Mouse (Mus musculus): ENCODE results near the gene Ly6g6c. TPM values are rescaled to one million over a fixed set of nuclear protein-coding genes. Genes with fewer than 3 reads are reported as not detected.
A peak's percentile ranks its signal among the peaks of the same experiment; 100 is the strongest.

The Ly6g6c gene
- polyA plus RNA-seq, 1 experiment: 4.0 TPM

DNA sequence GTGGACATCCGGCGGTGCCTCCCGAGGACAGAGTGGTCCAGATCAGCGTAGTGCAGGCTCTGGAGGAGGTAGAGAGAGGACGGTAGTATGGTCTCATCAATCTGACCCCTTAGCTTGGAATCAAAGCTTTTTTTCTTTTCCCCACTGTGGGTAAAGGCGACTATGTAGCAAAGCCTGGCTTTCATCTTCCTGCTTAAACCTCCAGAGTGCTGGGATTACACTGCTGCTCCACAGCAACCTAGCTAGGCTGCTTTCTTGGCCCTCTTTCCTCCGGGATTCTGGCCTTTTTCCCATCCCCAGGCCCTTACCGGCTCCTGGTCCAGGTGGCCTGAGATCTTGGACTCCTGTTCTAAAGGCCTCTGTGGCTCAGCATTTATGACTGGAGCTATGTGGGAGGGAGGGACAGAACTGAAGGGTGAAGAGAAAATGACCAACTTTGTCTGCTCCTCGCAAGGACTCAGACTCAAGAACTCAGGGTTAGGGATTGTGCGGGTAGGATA lies 760 bp upstream of the Ly6g6c start:
- peak overlapping the region; percentile 93 for H3K27ac ChIP-seq (ENCODE audit: insufficient read depth, low read length)
- peaks cover 6% of the 10 kb centered on the region for H3K4me1 ChIP-seq (ENCODE audit: control insufficient read depth, insufficient read depth, low read length)
- TF ChIP-seq EP300 (IDR thresholded peaks at IDR 0.05; ENCODE audit: insufficient read depth, low read depth, low read length) (no peak), POLR2A (IDR thresholded peaks at IDR 0.05; ENCODE audit: insufficient read depth, low read length) (no peak), CTCF (IDR thresholded peaks at IDR 0.05; ENCODE audit: low read depth, low read length) (no peak)
- H3K36me3 ChIP-seq (ENCODE audit: control insufficient read depth, insufficient read depth, low read length, poor library complexity, severe bottlenecking): no peaks in the 10 kb centered on the region
- H3K4me3 ChIP-seq (ENCODE audit: low read depth, low read length): peak overlapping the region; percentile 36
- H3K9ac ChIP-seq (ENCODE audit: low read depth, poor library complexity, severe bottlenecking): peak overlapping the region; percentile 10; the same call in 1 of the 2 replicates
- no peaks in the 10 kb centered on the region for H3K27me3 ChIP-seq (ENCODE audit: control insufficient read depth, insufficient read depth, low read length, poor library complexity, severe bottlenecking)
- no peaks in the 10 kb centered on the region for H3K9me3 ChIP-seq (replicated peaks; ENCODE audit: control insufficient read depth, insufficient read depth, low read length, poor library complexity, severe bottlenecking)

DNA sequence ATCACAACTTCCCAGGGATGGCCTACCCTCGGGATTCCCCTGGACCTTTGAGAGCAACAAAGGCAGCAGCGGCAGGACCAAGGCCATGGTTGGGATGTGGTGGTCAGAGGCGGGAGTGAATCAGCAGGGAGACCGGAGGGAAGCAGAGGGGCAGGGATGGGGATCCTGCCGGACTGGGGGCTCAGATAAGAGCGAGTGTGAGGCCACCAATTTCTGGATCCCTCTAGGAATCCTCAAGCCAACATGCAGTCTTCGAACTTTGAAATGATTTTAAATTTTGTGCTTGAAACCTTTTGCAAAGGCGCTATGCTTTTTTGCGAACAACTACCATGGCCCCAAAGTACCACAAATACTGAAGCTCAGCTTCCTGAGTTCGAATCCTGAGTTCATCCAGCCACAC lies 896 bp downstream of the Ly6g6c start, which contains the start of gene Mpig6b:
TSS of gene Mpig6b (minus strand) at position 101 of the 400 bp plus-strand sequence.
- Histone ChIP-seq H3K4me3 (ENCODE audit: low read depth, low read length) (peak within 1 kb of the TSS; percentile 79), H3K27ac (ENCODE audit: insufficient read depth, low read length) (peak within 1 kb of the TSS; percentile 76), H3K4me1 (ENCODE audit: control insufficient read depth, insufficient read depth, low read length) (peaks cover 6% of the 10 kb centered on the region), H3K9me3 (replicated peaks; ENCODE audit: control insufficient read depth, insufficient read depth, low read length, poor library complexity, severe bottlenecking) (no peaks in the 10 kb centered on the region), H3K9ac (ENCODE audit: low read depth, poor library complexity, severe bottlenecking) (peak within 1 kb of the TSS; percentile 64), H3K36me3 (ENCODE audit: control insufficient read depth, insufficient read depth, low read length, poor library complexity, severe bottlenecking) (no peaks in the 10 kb centered on the region), H3K27me3 (ENCODE audit: control insufficient read depth, insufficient read depth, low read length, poor library complexity, severe bottlenecking) (no peaks in the 10 kb centered on the region)
- no peak for TF ChIP-seq POLR2A (IDR thresholded peaks at IDR 0.05; ENCODE audit: insufficient read depth, low read length)
- no peak for TF ChIP-seq CTCF (IDR thresholded peaks at IDR 0.05; ENCODE audit: low read depth, low read length)
- no peak for TF ChIP-seq EP300 (IDR thresholded peaks at IDR 0.05; ENCODE audit: insufficient read depth, low read depth, low read length)

GRCm38 (mm10) chr17:35068213-35068914 lies 3.2 kb downstream of the Ly6g6c start:
- Histone ChIP-seq H3K27ac (ENCODE audit: insufficient read depth, low read length) (no peak overlapping the region), H3K27me3 (ENCODE audit: control insufficient read depth, insufficient read depth, low read length, poor library complexity, severe bottlenecking) (no peaks in the 10 kb centered on the region)

DNA sequence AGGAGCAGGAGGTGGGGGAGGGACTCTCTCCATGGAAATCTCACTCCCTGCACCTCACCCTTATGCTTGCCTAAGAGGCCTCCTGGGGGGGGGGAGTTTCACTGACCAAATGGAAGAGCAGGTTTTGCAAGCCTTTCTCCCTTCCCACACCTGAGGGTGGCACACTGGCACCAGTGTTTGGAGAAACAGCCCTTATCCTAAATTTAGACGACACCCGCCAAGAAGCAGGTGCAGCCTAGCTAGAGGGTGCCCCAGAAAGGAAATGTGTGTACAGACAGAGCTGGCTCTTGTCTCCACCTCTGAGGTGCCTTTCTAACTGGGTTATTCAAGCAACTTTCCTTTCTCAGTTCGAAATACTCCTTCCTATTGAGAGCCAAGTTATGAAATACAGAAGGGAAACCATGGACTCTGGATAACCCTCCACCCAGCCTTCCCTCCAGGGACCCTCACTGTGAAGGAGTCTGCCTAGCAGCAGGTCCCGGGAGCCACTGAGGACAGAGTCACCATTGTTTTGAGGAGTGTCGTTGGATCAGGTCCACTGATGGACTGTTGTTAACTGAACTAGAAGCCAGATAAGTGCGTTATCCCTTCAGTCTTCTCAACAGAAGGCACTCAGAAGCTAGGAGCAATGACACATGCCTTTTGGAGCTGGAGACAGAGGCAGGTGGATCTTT lies 5.5 kb downstream of the Ly6g6c start:
- Histone ChIP-seq H3K36me3 (ENCODE audit: control insufficient read depth, insufficient read depth, low read length, poor library complexity, severe bottlenecking) (no peaks in the 10 kb centered on the region), H3K27ac (ENCODE audit: insufficient read depth, low read length) (no peak overlapping the region), H3K9ac (ENCODE audit: low read depth, poor library complexity, severe bottlenecking) (no peak overlapping the region), H3K27me3 (ENCODE audit: control insufficient read depth, insufficient read depth, low read length, poor library complexity, severe bottlenecking) (no peaks in the 10 kb centered on the region), H3K9me3 (replicated peaks; ENCODE audit: control insufficient read depth, insufficient read depth, low read length, poor library complexity, severe bottlenecking) (no peaks in the 10 kb centered on the region), H3K4me3 (ENCODE audit: low read depth, low read length) (no peak overlapping the region), H3K4me1 (ENCODE audit: control insufficient read depth, insufficient read depth, low read length) (peaks cover 5% of the 10 kb centered on the region)
- TF ChIP-seq CTCF (IDR thresholded peaks at IDR 0.05; ENCODE audit: low read depth, low read length) (no peak), EP300 (IDR thresholded peaks at IDR 0.05; ENCODE audit: insufficient read depth, low read depth, low read length) (no peak), POLR2A (IDR thresholded peaks at IDR 0.05; ENCODE audit: insufficient read depth, low read length) (no peak)

More at GRCm38 (mm10) chr17:35068213-35068914, 3.2 kb downstream of the Ly6g6c start:
- TF ChIP-seq POLR2A (IDR thresholded peaks at IDR 0.05; ENCODE audit: insufficient read depth, low read length): no peak
- TF ChIP-seq CTCF (IDR thresholded peaks at IDR 0.05; ENCODE audit: low read depth, low read length): no peak
- no peak for TF ChIP-seq EP300 (IDR thresholded peaks at IDR 0.05; ENCODE audit: insufficient read depth, low read depth, low read length)
- Histone ChIP-seq H3K9me3 (replicated peaks; ENCODE audit: control insufficient read depth, insufficient read depth, low read length, poor library complexity, severe bottlenecking) (no peaks in the 10 kb centered on the region), H3K4me1 (ENCODE audit: control insufficient read depth, insufficient read depth, low read length) (peaks cover 5% of the 10 kb centered on the region), H3K36me3 (ENCODE audit: control insufficient read depth, insufficient read depth, low read length, poor library complexity, severe bottlenecking) (no peaks in the 10 kb centered on the region), H3K9ac (ENCODE audit: low read depth, poor library complexity, severe bottlenecking) (no peak overlapping the region), H3K4me3 (ENCODE audit: low read depth, low read length) (no peak overlapping the region)

GRCm38 (mm10) chr17:35071454-35071853 lies 6.3 kb downstream of the Ly6g6c start:
- Histone ChIP-seq H3K4me1 (ENCODE audit: control insufficient read depth, insufficient read depth, low read length) (peaks cover 5% of the 10 kb centered on the region), H3K9me3 (replicated peaks; ENCODE audit: control insufficient read depth, insufficient read depth, low read length, poor library complexity, severe bottlenecking) (no peaks in the 10 kb centered on the region), H3K9ac (ENCODE audit: low read depth, poor library complexity, severe bottlenecking) (no peak overlapping the region), H3K27ac (ENCODE audit: insufficient read depth, low read length) (no peak overlapping the region), H3K4me3 (ENCODE audit: low read depth, low read length) (no peak overlapping the region), H3K36me3 (ENCODE audit: control insufficient read depth, insufficient read depth, low read length, poor library complexity, severe bottlenecking) (no peaks in the 10 kb centered on the region), H3K27me3 (ENCODE audit: control insufficient read depth, insufficient read depth, low read length, poor library complexity, severe bottlenecking) (no peaks in the 10 kb centered on the region)
- TF ChIP-seq POLR2A (IDR thresholded peaks at IDR 0.05; ENCODE audit: insufficient read depth, low read length): no peak

DNA sequence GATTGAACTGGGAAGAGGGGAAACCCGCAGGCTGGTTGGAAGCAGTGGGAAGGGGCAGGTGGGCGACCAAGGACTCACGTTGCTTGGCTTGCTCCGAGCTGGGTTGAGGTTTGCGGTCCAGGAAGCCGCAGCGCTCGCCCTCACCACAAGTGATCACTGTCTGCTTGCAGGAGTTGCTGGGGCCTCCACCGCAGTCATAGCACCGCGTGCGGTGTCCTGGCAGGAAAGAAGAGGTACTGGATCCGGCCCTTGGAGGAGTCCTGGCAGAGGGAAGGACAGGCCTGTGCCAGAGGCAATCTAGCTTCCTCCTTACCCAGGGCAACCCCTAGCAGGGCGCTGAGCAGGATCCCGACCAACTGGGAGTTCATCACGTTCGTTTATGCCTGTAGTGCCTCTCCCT lies 8.9 kb downstream of the Ly6g6c start:
- Histone ChIP-seq H3K27ac (ENCODE audit: insufficient read depth, low read length) (no peak overlapping the region), H3K9ac (ENCODE audit: low read depth, poor library complexity, severe bottlenecking) (peak overlapping the region; percentile 43), H3K36me3 (ENCODE audit: control insufficient read depth, insufficient read depth, low read length, poor library complexity, severe bottlenecking) (no peaks in the 10 kb centered on the region), H3K4me3 (ENCODE audit: low read depth, low read length) (peak overlapping the region; percentile 31), H3K4me1 (ENCODE audit: control insufficient read depth, insufficient read depth, low read length) (peaks cover 7% of the 10 kb centered on the region), H3K9me3 (replicated peaks; ENCODE audit: control insufficient read depth, insufficient read depth, low read length, poor library complexity, severe bottlenecking) (no peaks in the 10 kb centered on the region), H3K27me3 (ENCODE audit: control insufficient read depth, insufficient read depth, low read length, poor library complexity, severe bottlenecking) (no peaks in the 10 kb centered on the region)
- TF ChIP-seq CTCF (IDR thresholded peaks at IDR 0.05; ENCODE audit: low read depth, low read length) (no peak), POLR2A (IDR thresholded peaks at IDR 0.05; ENCODE audit: insufficient read depth, low read length) (no peak), EP300 (IDR thresholded peaks at IDR 0.05; ENCODE audit: insufficient read depth, low read depth, low read length) (no peak)

All from ES-Bruce4 (cell line).